In genomic region chr11:55405601-55406469, GRCm38 (mm10) we compare ENCODE assay signal across 8 mouse cellular contexts. TPM values are rescaled to one million over a fixed set of nuclear protein-coding genes. Genes with fewer than 3 reads are reported as not detected.
DNase-seq lines count a peak whose midpoint lies in the region; ATAC-seq and TF ChIP-seq lines count a peak whose summit lies in the region.

No protein-coding gene starts in this region.

- H3K4me1 ChIP-seq in embryonic facial prominence, embryonic 12.5 days: peaks cover 4% of the 10 kb centered on the region; the same call in 1 of the 2 replicates
- H3K4me1 ChIP-seq in kidney, adult 2 months (ENCODE audit: control insufficient read depth, insufficient read depth, low read length): peaks cover 10% of the 10 kb centered on the region
- H3K4me1 ChIP-seq in forebrain, embryonic 11.5 days (replicated peaks; ENCODE audit: control insufficient read depth, insufficient read depth, low read length): no peaks in the 10 kb centered on the region

- no peak overlapping the region for H3K4me3 ChIP-seq in layer of hippocampus, adult 2 months
- no peak overlapping the region for H3K4me3 ChIP-seq in embryonic facial prominence, embryonic 12.5 days
- no peak overlapping the region for H3K4me3 ChIP-seq in kidney, adult 2 months (ENCODE audit: insufficient read depth, low read depth, low read length)
- H3K4me3 ChIP-seq in forebrain, embryonic 11.5 days (ENCODE audit: low read depth, low read length): no peak overlapping the region

- H3K9me3 ChIP-seq in embryonic facial prominence, embryonic 12.5 days: no peaks in the 10 kb centered on the region
- H3K9me3 ChIP-seq in forebrain, embryonic 11.5 days (ENCODE audit: control insufficient read depth, low read length): no peaks in the 10 kb centered on the region

- DNase-seq in layer of hippocampus, adult 2 months (ENCODE audit: low spot score in 2 of 2): no peak
- no peak for DNase-seq in layer of hippocampus, adult 11-12 months (ENCODE audit: low spot score)
- peak; percentile 88 for DNase-seq in kidney, adult 2 months
- DNase-seq in lung, postnatal 25 days (ENCODE audit: low spot score): peak; percentile 55
- DNase-seq in spleen, adult 18-20 months: no peak
- DNase-seq in natural killer cell, adult 2 months (ENCODE audit: low spot score in 2 of 2): no peak
- DNase-seq in forebrain, embryonic 11.5 days (ENCODE audit: low spot score): no peak

- no peak for TF ChIP-seq POLR2A in kidney, adult 2 months (IDR thresholded peaks at IDR 0.05; ENCODE audit: low read depth, low read length)

- peaks cover 99% of the 10 kb centered on the region for H3K36me3 ChIP-seq in embryonic facial prominence, embryonic 12.5 days
- peaks cover 2% of the 10 kb centered on the region; the same call in 1 of the 2 replicates for H3K36me3 ChIP-seq in kidney, adult 2 months (ENCODE audit: control insufficient read depth, insufficient read depth, low read length)
- H3K36me3 ChIP-seq in forebrain, embryonic 11.5 days (ENCODE audit: control insufficient read depth, insufficient read depth, low read length): peaks cover 8% of the 10 kb centered on the region; the same call in 1 of the 2 replicates

- no peak overlapping the region for H3K9ac ChIP-seq in embryonic facial prominence, embryonic 12.5 days
- H3K9ac ChIP-seq in forebrain, embryonic 11.5 days (ENCODE audit: low read length): no peak overlapping the region

- H3K27ac ChIP-seq in layer of hippocampus, adult 2 months: peak overlapping the region; percentile 64; the same call in 1 of the 2 replicates
- 0 out of 2 replicates have a peak overlapping the region, but pooled peaks have one; percentile 36 for H3K27ac ChIP-seq in embryonic facial prominence, embryonic 12.5 days
- H3K27ac ChIP-seq in kidney, adult 2 months (ENCODE audit: insufficient read depth, low read depth, low read length): peak overlapping the region; percentile 81
- H3K27ac ChIP-seq in forebrain, embryonic 11.5 days (ENCODE audit: low read depth, low read length): no peak overlapping the region

- 52% methylated on average over 8 of the region's 8 CpGs for WGBS in embryonic facial prominence, embryonic 12.5 days
- 20% methylated on average over 8 of the region's 8 CpGs for WGBS in kidney, adult 2 months
- WGBS in forebrain, embryonic 11.5 days: 81% methylated on average over 8 of the region's 8 CpGs

- H3K27me3 ChIP-seq in embryonic facial prominence, embryonic 12.5 days: no peaks in the 10 kb centered on the region
- no peaks in the 10 kb centered on the region for H3K27me3 ChIP-seq in kidney, adult 2 months (replicated peaks; ENCODE audit: control insufficient read depth, insufficient read depth, low read length)
- no peaks in the 10 kb centered on the region for H3K27me3 ChIP-seq in forebrain, embryonic 11.5 days (ENCODE audit: control insufficient read depth, insufficient read depth, low read length)

- ATAC-seq in embryonic facial prominence, embryonic 12.5 days (ENCODE audit: insufficient number of reproducible peaks, insufficient read depth, low FRiP score, low TSS enrichment): no peak
- no peak for ATAC-seq in forebrain, embryonic 11.5 days (replicated peaks; ENCODE audit: low FRiP score)

- H3K4me2 ChIP-seq in embryonic facial prominence, embryonic 12.5 days (replicated peaks): no peak overlapping the region
- no peak overlapping the region for H3K4me2 ChIP-seq in forebrain, embryonic 11.5 days (ENCODE audit: low read depth, low read length, severe bottlenecking)

- TF ChIP-seq CTCF in layer of hippocampus, adult 2 months (conservative IDR thresholded peaks at IDR 0.05): no peak
- no peak for TF ChIP-seq CTCF in kidney, adult 2 months (conservative IDR thresholded peaks at IDR 0.05; ENCODE audit: insufficient read depth, insufficient read length, low read depth, low read length)

RNA-seq across cellular contexts. Expression of gene Sparc, which starts 17.1 kb away (rescaled TPM):
- 100 to 1,000 TPM; 274 to 288 TPM for total RNA-seq in layer of hippocampus, adult 2 months (2021)
- 772 and 814 TPM in 2 replicates for polyA plus RNA-seq in embryonic facial prominence, embryonic 12.5 days (2016; fragmentation: Nextera tagmentation; extraction: Ambion mirVana)
- polyA plus RNA-seq in kidney, adult 2 months (2012; rRNA removed): 585 and 720 TPM in 2 replicates
- 348 and 407 TPM in 2 replicates for polyA plus RNA-seq in forebrain, embryonic 11.5 days (2014; fragmentation: Nextera tagmentation; extraction: Ambion mirVana)

RNA-seq across cellular contexts. Expression of gene Atox1, which starts 55.2 kb away (rescaled TPM):
- 10 to 100 TPM; 88.4 to 92.4 TPM for total RNA-seq in layer of hippocampus, adult 2 months (2021)
- 297 and 344 TPM in 2 replicates for polyA plus RNA-seq in embryonic facial prominence, embryonic 12.5 days (2016; fragmentation: Nextera tagmentation; extraction: Ambion mirVana)
- polyA plus RNA-seq in kidney, adult 2 months (2012; rRNA removed): 698 and 771 TPM in 2 replicates
- 209 and 211 TPM in 2 replicates for polyA plus RNA-seq in forebrain, embryonic 11.5 days (2014; fragmentation: Nextera tagmentation; extraction: Ambion mirVana)

Comparison
In these comparisons a context has a peak if more than half of its experiments do, and no peak if none do; other contexts are left out.
1. DNase-seq: peak in kidney, adult 2 months (single experiment) and lung, postnatal 25 days (single experiment); none in layer of hippocampus, adult 2 months (0 of 2), layer of hippocampus, adult 11-12 months (single experiment), spleen, adult 18-20 months (0 of 2), natural killer cell, adult 2 months (0 of 2) and forebrain, embryonic 11.5 days (single experiment).